Mouse (Mus musculus): ENCODE data around the gene Odf3b. TPM values are rescaled to one million over a fixed set of nuclear protein-coding genes. Genes with fewer than 3 reads are reported as not detected.
A peak's percentile ranks its signal among the peaks of the same experiment; 100 is the strongest.

Gene Odf3b
- total RNA-seq, 2 experiments from 2014 or later, result 0.38 to 0.53 TPM

- H3K27ac ChIP-seq, result no peak overlapping the region
- DNase-seq, result no peak
- no peak for TF ChIP-seq CTCF (IDR thresholded peaks at IDR 0.05)
- H3K4me3 ChIP-seq, result no peak overlapping the region
- intact Hi-C loops (cut with DNase I), result no loop called here
These were observed 17.8 kb upstream of the Odf3b start for GRCm38 (mm10) chr15:89396883-89397282.

GRCm38 (mm10) chr15:89390081-89390480, 11.0 kb upstream of the Odf3b start:
- no peak for DNase-seq
- intact Hi-C loops (cut with DNase I), result no loop called here
- TF ChIP-seq CTCF (IDR thresholded peaks at IDR 0.05), result no peak
- Histone ChIP-seq H3K4me3 (no peak overlapping the region), H3K27ac (no peak overlapping the region)

DNA sequence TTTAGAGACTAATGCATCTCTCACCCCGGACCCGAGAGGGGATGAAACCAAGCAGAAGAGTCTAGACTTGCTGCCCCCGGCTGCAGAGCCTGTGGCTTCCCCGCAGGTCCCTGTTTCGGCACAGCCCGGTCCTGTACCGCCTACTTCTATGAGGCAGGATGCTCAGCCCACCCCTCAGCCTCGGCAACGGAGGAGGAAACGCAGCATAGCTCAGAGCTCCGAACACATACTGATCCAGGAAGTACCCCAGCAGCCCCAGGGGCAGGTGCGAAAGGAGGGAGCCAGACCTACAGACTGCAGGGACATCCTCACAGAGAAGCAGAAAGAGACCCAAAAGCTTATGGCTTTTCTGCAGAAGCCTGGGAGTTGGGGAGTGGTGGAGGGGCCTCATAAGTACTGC, 8.0 kb upstream of the Odf3b start:
- TF ChIP-seq CTCF (IDR thresholded peaks at IDR 0.05), result no peak

GRCm38 (mm10) chr15:89384617-89385016, 5.5 kb upstream of the Odf3b start, which contains the start of gene Klhdc7b:
Klhdc7b (plus strand) TSS chr15:89384917.
- intact Hi-C loops (cut with DNase I), result no loop called here
- TF ChIP-seq CTCF (IDR thresholded peaks at IDR 0.05), result no peak
- Histone ChIP-seq H3K4me3 (no peak within 1 kb of the TSS), H3K27ac (no peak within 1 kb of the TSS)
- no peak for DNase-seq

More for the DNA sequence above, 8.0 kb upstream of the Odf3b start:
- intact Hi-C loops (cut with DNase I), result no loop called here
- no peak overlapping the region for H3K27ac ChIP-seq
- H3K4me3 ChIP-seq, result no peak overlapping the region
- DNase-seq, result no peak

DNA sequence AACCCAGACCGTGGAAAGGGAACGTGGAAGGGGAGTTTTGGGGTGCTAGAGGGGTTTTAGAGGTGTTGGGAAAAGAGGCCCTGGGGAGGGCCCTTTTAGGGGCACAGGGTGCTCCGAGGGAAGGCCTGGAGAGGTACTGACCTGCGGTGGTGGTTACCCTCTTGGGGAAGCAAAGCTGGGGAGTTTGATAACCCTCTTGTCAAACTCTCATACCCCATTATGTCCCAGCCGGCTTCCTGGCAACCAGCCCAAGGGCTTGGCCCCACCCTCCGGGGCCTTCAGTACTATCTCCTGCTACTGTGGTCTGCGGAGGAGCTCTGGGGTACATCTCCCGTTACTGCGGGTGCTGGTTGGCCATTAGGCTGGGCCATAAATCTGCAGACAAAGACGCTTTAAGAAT, 347 bp upstream of the Odf3b start:
- intact Hi-C loops (cut with DNase I), result no loop called here
- Histone ChIP-seq H3K4me3 (peak overlapping the region; percentile 71), H3K27ac (peak overlapping the region; percentile 83)
- no peak for TF ChIP-seq CTCF (IDR thresholded peaks at IDR 0.05)
- no peak for DNase-seq

DNA sequence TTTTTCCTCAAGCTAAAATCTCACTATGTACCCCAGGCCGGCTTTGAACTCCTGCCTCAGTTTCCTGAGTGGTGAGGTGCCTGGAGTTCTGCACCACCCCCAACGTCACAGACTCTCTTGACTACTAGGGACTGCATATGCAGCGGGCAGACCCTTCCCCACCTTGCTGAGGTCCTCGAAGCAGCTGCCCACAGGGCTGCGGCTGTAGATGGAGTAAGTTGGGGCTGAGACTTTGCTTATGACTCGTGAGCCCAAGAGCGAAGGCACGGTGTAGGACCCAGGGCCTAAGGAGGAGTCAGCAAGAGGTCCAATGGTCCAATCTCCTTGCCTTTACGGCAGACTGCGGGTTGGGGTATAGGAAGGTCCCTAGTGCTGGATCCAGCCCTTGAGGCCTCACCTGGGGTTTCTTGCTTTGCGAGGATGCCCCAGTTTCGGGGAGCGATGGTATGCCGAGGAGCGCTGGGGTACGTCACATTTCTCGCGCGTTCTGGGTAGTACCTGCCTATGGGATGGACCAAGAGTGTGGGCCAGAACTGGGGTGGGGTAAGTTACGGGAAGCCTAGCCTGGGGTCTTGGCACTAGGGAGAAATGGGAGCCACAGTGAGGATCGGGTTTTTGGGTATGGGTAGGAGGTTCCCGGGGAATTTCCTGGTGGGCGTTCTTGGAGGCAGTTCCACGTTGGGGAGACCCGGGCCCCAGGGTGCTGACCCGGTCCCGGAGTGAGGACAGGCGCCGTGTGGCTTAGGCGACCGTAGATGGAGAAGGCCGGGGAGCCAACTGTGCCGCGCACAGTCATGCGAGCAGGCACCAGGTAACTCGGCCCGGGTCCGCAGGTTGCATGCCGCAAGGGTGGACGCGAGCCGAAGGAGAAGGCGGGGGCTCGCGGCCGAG, 899 bp downstream of the Odf3b start:
- TF ChIP-seq CTCF (IDR thresholded peaks at IDR 0.05), result no peak
- intact Hi-C loops (cut with DNase I), result no loop called here
- peak overlapping the region; percentile 71 for H3K4me3 ChIP-seq
- peak overlapping the region; percentile 83 for H3K27ac ChIP-seq
- DNase-seq, result no peak

- no peak for TF ChIP-seq CTCF (IDR thresholded peaks at IDR 0.05)
- Histone ChIP-seq H3K4me3 (peak overlapping the region; percentile 20), H3K27ac (no peak overlapping the region)
- DNase-seq, result no peak
- intact Hi-C loops (cut with DNase I), result no loop called here
These were observed 1.7 kb downstream of the Odf3b start for GRCm38 (mm10) chr15:89377362-89377761.

- no peak for DNase-seq
- TF ChIP-seq CTCF (IDR thresholded peaks at IDR 0.05), result no peak
- intact Hi-C loops (cut with DNase I), result no loop called here
- Histone ChIP-seq H3K4me3 (peak within 1 kb of the TSS; percentile 20), H3K27ac (no peak within 1 kb of the TSS)
These were observed 2.1 kb downstream of the Odf3b start, which contains the start of gene Tymp for GRCm38 (mm10) chr15:89376957-89377356. Tymp (minus strand) TSS chr15:89377039.

- intact Hi-C loops (cut with DNase I), result no loop called here
- TF ChIP-seq CTCF (IDR thresholded peaks at IDR 0.05), result no peak
- DNase-seq, result no peak
- H3K4me3 ChIP-seq, result no peak overlapping the region
- H3K27ac ChIP-seq, result no peak overlapping the region
These were observed 3.0 kb downstream of the Odf3b start for GRCm38 (mm10) chr15:89376040-89376439.

DNA sequence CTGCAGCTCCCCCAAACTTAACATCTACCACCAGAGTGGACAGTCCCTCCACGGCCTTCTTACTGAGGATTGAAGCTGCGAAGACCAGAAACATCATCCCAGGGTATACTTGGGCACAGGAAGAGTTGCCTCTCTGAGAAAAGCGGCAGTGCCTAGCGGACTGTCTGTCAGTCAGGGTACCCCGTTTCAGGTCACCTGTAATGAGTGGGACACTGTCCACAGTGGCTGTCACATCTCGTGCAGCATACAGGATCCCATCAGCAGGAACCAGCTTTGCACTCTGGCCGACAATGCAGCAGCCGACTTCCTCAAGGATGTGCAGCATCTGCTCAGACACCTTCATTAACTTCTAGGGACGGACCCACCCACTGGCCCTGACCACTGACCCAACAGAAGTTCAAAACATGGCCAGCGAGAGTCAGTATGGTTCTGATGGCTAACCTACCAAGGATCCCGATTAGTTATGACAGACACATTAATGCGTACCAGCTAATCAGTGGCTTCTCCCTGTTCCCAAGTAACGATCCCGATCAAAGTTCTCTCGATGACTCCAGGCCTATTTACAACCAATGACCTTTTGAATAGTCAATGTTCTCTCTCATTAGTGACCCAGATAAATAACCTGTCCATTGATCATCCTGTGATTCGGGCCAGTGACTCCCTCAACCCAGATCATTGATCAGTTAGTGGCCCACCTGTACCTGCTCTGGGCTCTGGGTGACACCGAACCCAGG, 4.1 kb downstream of the Odf3b start:
- TF ChIP-seq CTCF (IDR thresholded peaks at IDR 0.05), result no peak
- Histone ChIP-seq H3K27ac (peak overlapping the region; percentile 95), H3K4me3 (no peak overlapping the region; the same call in 1 of the 2 replicates)
- DNase-seq, result no peak
- intact Hi-C loops (cut with DNase I), result loop anchor here (5.0 kb wide), 1 partner anchor 92 kb away; no protein-coding TSS in a partner anchor

- no peak for DNase-seq
- intact Hi-C loops (cut with DNase I), result loop anchor here (5.0 kb wide), 1 partner anchor 93 kb away; no protein-coding TSS in a partner anchor
- Histone ChIP-seq H3K4me3 (peak overlapping the region; percentile 89), H3K27ac (peak overlapping the region; percentile 95)
- no peak for TF ChIP-seq CTCF (IDR thresholded peaks at IDR 0.05)
These were observed 4.7 kb downstream of the Odf3b start for GRCm38 (mm10) chr15:89374340-89374739.

GRCm38 (mm10) chr15:89373762-89374248, 5.3 kb downstream of the Odf3b start, which contains the start of gene Sco2:
Sco2 (minus strand) TSS chr15:89373846.
- H3K4me3 ChIP-seq, result peak within 1 kb of the TSS; percentile 89
- peak; percentile 97 for TF ChIP-seq CTCF (IDR thresholded peaks at IDR 0.05)
- intact Hi-C loops (cut with DNase I), result loop anchor here (1.0 to 5.0 kb wide), 2 partner anchors 19 to 93 kb away; partner anchors contain the start of genes Lmf2 and Ncaph2
- DNase-seq, result peak; percentile 96
- peak within 1 kb of the TSS; percentile 95 for H3K27ac ChIP-seq

All from gastrocnemius, adult 2 months (tissue).